Mouse (Mus musculus) adrenal gland, postnatal 10 days (tissue): ENCODE data around the gene Atg4d. TPM values are rescaled to one million over a fixed set of nuclear protein-coding genes. Genes with fewer than 3 reads are reported as not detected.
"Not testable (repeated sequence)": the region's sequence is repeated elsewhere in the genome, so short reads cannot be mapped to it uniquely, and the experiment has no call there.

Source experiments
- DNase-seq: peaks from one replicate; pipeline ENCODE4 v3.0.0; 2021; ENCODE audit warnings: mixed read lengths
- total RNA-seq, 2 experiments: library from RNA; stranded (reverse); gene quantifications; 2 replicates each; pipeline ENCODE4 v1.2.3; 2021

Gene Atg4d
- total RNA-seq, 2 experiments from 2014 or later, result 45.4 to 48.1 TPM

- no peak for DNase-seq
These were observed 25.6 kb upstream of the Atg4d start for GRCm38 (mm10) chr9:21239465-21239848.

DNA sequence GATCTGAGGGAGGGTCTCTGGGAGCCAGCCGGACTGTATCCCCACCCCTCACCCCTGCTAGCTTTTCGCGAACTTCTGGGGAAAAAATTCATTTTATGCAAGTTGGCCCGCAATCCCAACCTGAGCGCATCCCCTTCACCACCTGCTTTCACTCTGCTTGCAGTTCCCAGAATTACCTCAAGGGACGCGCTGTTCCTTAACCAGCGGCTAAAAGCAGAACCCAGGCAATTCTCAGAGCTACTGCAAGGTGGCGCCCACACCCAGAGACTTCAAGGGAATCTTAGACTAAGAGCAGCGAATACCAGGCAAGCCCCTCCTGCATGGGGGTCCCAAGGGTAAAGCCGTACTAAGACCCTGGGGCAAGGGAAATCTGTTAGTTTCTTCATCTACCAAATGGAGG is 23.8 kb upstream of the Atg4d start:
- peak; percentile 84 for DNase-seq

DNA sequence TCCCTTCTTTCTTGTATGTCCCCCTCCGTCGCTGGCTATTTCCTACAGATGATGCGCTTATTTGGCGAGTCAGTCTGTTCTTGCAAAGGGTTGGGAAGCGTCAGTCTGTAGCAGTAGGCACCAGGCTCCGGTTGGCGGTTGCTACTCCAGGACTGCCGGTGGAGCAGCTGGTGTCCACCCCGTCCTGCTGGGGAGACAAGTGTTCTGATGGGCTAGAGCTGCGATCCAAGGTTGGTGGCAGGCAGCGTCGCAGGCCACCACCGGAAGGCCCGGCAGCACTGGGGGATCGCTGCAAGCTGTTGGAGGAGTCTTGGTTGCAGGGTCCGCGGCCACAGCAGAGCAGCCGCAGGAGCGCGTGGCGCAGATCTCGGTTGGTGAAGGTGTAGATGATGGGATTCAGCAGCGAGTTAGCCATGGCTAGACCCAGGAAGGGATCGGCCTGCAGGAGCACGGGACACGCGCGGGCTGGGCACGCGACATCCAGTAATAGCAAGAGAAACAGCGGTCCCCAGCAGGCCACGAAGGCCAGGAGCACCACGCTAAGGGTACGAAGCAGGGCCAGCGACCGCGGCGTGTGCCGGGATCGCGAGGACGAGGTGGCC is 21.2 kb upstream of the Atg4d start:
- DNase-seq, result no peak

DNA sequence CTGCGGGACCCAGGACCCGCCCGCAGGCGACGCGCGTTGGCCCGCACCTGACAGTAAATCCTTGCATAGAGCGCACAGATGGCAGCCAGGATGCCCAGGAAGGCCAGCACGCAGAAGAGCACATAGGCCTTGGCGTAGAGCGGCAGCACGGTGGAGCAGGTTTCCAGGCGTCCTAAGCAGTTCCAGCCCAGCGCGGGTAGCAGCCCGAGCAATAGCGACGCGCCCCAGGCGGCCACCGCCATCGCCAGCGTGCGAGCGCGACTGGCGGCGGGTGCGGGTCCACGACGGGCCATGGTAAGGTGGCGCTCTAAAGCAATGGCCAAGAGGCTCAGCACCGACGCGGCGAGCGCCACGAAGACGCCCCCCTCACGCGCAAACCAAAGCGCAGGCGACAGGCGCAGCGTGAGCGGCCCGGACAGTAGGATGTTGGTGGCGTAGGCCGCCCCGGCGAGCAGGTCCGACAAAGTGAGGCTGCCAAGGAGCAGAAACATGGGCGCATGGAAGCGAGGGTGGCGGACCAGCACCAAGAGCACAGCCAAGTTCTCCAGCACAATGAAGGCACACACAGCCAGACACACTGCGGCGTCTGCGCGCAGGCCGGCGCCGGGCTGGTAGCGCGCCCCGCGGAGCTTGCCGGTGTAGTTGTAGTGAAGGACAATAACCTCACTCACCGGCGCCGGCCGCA is 20.5 kb upstream of the Atg4d start:
- peak; percentile 33 for DNase-seq

DNA sequence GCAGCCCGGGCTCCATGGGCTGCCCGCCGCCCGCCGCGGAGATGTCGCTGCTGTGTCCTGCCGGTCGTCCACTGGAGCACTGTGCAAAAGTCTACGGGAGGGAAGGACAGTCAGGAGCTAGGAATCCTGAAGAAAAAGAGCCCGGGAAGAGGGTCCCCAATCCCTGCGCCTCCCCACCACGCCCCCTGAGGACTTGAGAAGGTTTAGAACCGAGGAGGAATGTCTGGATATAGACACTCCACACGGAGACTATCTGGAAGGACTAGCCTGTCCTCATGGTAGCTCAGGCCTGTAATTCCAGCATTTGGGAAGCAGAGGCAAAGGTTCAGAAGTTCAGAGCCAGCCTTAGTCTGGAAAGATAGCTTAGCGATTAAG is 20.0 kb upstream of the Atg4d start:
- no peak for DNase-seq

- no peak for DNase-seq
These were observed 18.8 kb upstream of the Atg4d start for GRCm38 (mm10) chr9:21246342-21246741.

- peak; percentile 83 for DNase-seq
These were observed 16.8 kb upstream of the Atg4d start, which contains the start of gene S1pr5 for GRCm38 (mm10) chr9:21248326-21248725. TSS of gene S1pr5 (minus strand) at chr9:21248443.

DNA sequence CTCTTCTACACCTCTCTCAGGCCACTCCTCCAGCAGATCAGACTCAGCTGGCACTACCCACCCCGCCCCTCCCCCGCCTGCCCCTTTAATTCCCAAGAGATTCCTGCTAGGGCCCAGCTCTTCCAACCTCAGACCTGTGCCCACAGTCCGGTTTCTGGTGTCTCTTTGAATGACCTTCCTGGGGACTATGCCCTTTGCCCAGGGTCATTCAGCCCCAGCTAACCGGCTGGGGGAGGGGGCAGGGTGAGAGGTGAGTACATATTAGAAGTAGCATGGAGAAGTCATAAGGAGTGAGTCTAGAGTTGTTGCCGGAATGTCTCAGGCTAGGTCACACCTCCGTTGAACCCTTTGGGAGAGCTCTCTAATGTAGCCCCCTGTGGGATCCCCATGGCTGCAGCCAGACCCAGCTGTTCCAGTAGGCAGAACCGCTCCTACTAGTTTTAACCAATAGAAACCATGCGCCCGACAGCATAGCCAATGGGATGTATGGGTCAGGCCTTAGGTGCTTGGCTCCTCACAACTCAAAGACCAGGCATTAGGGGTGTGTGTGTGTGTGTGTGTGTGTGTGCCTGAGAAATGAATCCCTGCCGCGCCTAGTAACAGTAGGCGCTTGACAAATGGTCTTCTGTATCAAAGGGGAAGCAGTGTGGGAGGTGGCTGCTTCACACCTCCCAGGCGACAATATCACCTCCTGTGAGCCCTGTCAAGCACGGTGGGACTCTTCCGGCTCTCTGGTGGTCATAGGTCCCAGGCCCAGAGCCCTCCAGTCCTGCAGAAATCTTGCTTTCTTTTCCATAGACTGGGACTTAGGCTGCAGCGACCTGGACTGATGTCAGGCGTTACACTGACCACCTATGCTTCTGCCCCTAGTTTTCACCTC is 15.2 kb upstream of the Atg4d start:
- DNase-seq, result peak; percentile 34

- no peak for DNase-seq
These were observed 14.6 kb upstream of the Atg4d start for GRCm38 (mm10) chr9:21250509-21250908.

DNA sequence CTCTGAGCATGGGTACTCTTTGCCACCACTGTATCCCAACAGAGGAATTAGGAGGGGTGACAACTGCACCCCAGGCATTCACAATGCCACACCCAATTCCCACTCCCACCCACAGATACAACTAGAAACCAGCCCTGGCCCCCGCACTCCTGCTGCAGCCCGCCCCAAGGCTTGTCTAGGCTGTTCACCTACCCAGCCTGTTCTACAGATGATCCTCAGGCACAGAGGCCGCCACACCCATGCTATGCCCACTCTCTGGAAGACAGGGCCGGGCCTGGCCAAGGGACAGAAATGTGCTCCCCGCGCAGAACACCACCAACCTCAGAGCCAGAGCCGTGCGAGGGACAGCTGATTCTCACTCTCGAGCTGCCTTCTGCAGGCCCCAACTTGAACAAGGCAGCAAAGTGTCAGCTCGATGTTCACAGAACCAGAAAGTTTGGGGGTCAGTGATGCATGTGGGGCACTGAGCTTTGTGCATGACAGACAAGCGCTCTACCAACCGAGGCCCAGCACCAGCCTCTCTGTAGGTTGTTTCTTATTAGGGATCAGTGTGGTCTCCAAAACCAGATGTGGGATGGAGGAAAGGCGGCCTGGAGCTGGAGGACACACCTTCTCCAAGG is 13.9 kb upstream of the Atg4d start:
- DNase-seq, result no peak

- DNase-seq, result no peak
These were observed 10.4 kb upstream of the Atg4d start for GRCm38 (mm10) chr9:21254690-21255089.

DNA sequence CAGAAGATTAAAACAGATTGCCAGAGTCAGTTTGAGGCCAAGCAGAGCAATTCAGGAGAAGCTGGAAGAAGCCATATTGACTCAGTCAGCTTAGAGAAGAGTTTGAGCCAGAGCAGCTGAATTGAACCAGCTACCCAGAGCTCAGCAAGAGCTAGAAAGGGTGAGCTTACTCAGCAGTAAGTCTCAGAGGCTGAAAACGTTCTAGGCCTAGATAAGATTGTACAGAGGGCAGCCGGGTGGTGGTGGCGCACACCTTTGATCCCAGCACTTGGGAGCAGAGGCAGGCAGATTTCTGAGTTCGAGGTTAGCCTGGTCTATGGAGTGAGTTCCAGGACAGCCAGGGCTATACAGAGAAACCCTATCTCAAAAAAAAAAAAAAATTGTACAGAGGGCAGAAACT is 8.7 kb upstream of the Atg4d start:
- DNase-seq, result not testable (repeated sequence)

DNA sequence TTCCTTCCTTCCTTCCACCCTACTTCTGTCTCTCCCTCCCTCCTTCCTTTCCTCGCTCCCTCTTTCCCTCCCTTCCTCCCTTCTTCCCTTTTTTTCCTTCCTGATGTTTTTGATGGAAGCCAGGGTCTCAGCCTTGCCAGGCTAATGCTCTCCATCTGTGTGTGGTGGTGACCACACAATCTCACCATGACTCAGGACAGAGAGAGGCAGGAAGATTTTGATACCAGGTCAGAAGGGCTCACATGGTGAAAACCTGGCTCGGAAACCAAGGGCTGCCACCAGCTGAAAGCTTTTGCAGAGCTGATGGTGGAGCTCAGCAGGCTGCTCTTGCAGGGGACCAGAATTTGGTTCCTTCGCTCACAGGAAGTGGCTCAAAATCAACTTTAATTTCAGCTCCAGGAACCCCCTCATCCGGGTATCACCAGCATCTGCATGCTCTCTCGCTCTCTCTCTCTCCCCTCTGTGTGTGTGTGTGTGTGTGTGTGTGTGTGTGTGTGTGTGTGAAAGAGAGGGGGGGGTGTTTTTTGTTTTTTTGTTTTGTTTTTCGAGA is 4.5 kb upstream of the Atg4d start:
- no peak for DNase-seq

GRCm38 (mm10) chr9:21261831-21262230 is 3.3 kb upstream of the Atg4d start:
- no peak for DNase-seq

GRCm38 (mm10) chr9:21264272-21264999 is 657 bp upstream of the Atg4d start:
- DNase-seq, result no peak

GRCm38 (mm10) chr9:21265611-21266010 is 518 bp downstream of the Atg4d start:
- DNase-seq, result no peak

- no peak for DNase-seq
These were observed 1.8 kb downstream of the Atg4d start for GRCm38 (mm10) chr9:21266889-21267288.

GRCm38 (mm10) chr9:21268305-21268704 is 3.2 kb downstream of the Atg4d start:
- DNase-seq, result no peak

DNA sequence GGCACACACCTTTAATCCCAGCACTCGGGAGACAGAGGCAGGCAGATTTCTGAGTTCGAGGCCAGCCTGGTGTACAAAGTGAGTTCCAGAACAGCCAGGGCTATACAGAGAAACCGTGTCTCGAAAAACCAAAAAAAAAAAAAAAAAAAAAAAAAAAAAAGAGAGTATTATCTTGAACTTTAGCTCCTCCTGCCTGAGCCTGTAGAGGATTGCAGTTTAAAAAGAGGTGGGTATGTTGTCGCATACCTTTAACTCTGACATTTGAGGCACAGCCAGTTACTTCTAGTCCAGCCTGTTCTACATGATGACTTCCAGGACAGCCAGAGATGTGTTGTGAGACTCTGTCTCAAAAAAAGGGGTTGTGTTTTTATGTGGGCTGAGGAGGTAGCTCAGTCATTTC is 4.5 kb downstream of the Atg4d start:
- not testable (repeated sequence) for DNase-seq

DNA sequence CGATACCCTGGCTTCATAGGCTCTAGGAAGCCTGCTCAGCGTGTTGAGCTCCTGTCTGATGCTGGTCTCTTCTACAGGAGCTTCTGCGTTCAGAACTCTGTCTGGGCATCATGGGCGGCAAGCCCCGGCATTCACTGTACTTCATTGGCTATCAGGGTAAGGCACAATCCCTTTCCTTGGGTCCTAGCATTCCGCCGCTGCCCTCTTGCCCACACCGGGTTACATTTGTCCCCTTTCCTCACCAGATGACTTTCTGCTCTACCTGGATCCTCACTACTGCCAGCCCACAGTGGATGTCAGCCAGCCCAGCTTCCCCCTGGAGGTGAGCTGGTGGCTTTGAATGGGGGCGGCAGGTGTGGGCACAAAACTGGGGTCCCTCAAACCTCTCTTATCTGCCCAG is 7.3 kb downstream of the Atg4d start:
- no peak for DNase-seq

GRCm38 (mm10) chr9:21273094-21273493 is 8.0 kb downstream of the Atg4d start:
- DNase-seq, result no peak
